In the genomic region with DNA sequence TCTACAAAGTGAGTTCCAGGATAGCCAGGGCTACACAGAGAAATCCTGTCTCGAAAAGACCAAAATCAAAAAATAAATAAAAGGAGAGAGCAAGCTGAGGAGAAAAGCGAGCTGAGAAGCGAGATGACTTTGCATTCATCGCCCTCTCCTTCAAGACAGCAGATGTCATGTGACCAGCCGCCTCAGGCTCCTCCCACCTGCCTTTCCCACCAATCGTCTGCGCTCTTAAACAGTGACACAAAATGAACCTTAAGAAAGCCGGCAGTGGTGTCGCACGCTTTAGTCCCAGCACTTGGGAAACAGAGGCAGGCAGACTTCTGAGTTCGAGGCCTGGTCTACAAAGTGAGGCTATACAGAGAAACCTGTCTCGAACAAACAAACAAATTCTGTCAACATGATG, we compare ENCODE assay signal across 18 mouse cellular contexts. TPM values are rescaled to one million over a fixed set of nuclear protein-coding genes. Genes with fewer than 3 reads are reported as not detected.
"Had no signal": no experiment of that assay in that cellular context is flagged by ENCODE, and none has a peak within 500 bp of the region (broad histone marks: within the 10 kb centered on the region; RNA-seq: fewer than 3 reads in every experiment).

No protein-coding gene starts in this region.

- H3K4me3 ChIP-seq: liver, embryonic 13.5 days; liver, embryonic 15.5 days; lung, embryonic 15.5 days; megakaryocyte, embryonic 14.5 days; midbrain, embryonic 13.5 days; midbrain, embryonic 15.5 days; neural tube, embryonic 12.5 days; stomach, embryonic 15.5 days had no signal

- H3K27ac ChIP-seq: liver, embryonic 13.5 days; liver, embryonic 15.5 days; lung, embryonic 15.5 days; macrophage; midbrain, embryonic 13.5 days; midbrain, embryonic 15.5 days; neural tube, embryonic 12.5 days; stomach, embryonic 15.5 days; stomach, postnatal 0 days had no signal

- H3K36me3 ChIP-seq: liver, embryonic 13.5 days; liver, embryonic 15.5 days; lung, embryonic 15.5 days; midbrain, embryonic 13.5 days; midbrain, embryonic 15.5 days; neural tube, embryonic 12.5 days; stomach, embryonic 15.5 days had no signal

- DNase-seq: liver, embryonic 13.5 days; liver, postnatal 0 days; lung, adult 2 months; lung, postnatal 14 days; lung, postnatal 36 days; right cerebral cortex, postnatal 25 days; thymus, adult 18-20 months; thymus, postnatal 14 days; thymus, postnatal 36 days had no signal

- H3K27me3 ChIP-seq: liver, embryonic 13.5 days; liver, embryonic 15.5 days; lung, embryonic 15.5 days; midbrain, embryonic 13.5 days; midbrain, embryonic 15.5 days; neural tube, embryonic 12.5 days; stomach, embryonic 15.5 days had no signal

- H3K4me1 ChIP-seq: megakaryocyte, embryonic 14.5 days had no signal

RNA-seq across cellular contexts. Expression of gene Sstr2, which starts 11.6 kb away (rescaled TPM):
- polyA plus RNA-seq: macrophage had no signal
